Mouse (Mus musculus): ENCODE results near the gene Apeh. TPM values are rescaled to one million over a fixed set of nuclear protein-coding genes. Genes with fewer than 3 reads are reported as not detected.
A peak's percentile ranks its signal among the peaks of the same experiment; 100 is the strongest.

Gene Apeh
- polyA plus RNA-seq, 1 experiment, result 74.8 TPM

- TF ChIP-seq CTCF (IDR thresholded peaks at IDR 0.05; ENCODE audit: insufficient read depth, low read length) (no peak), POLR2A (IDR thresholded peaks at IDR 0.05; ENCODE audit: borderline replicate concordance, extremely low read depth, low read depth, low read length) (no peak)
- DNase-seq, result no peak
- H3K4me3 ChIP-seq (replicated peaks; ENCODE audit: extremely low read depth, low read depth, low read length), result no peak overlapping the region
- H3K4me1 ChIP-seq (ENCODE audit: control insufficient read depth, insufficient read depth, low read length), result peaks cover 4% of the 10 kb centered on the region
- WGBS, result 79% methylated on average over 8 of the region's 8 CpGs
These were observed 26.3 kb upstream of the Apeh start for GRCm38 (mm10) chr9:108120671-108121070.

DNA sequence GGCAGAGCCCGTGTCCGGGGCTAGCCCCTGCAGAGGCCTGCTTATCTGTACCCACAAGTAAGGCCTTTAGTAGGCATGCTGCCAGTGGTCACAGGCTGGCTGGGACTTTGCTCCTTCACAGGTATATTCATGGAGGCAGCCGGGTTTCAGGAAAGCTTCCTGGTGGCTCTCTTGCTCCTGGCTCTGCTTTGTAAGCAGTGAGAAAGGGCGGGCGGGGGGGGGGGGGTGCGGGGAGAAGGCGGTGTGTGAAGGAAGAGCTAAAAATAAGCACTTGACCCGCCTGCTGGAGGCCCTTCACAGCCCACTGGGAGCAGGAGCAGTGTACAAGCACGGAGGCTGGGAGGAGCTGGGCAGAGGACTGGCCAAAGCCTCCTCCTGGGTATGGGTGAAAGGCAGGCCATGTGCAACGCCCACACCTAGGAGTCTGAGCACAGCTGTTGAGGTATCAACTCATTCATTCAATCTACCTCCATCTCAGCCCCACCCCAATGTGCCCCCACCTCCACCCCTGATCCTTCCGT is 25.5 kb upstream of the Apeh start:
- peak; percentile 22 for DNase-seq
- H3K4me1 ChIP-seq (ENCODE audit: control insufficient read depth, insufficient read depth, low read length), result peaks cover 4% of the 10 kb centered on the region
- TF ChIP-seq POLR2A (IDR thresholded peaks at IDR 0.05; ENCODE audit: borderline replicate concordance, extremely low read depth, low read depth, low read length) (no peak), CTCF (IDR thresholded peaks at IDR 0.05; ENCODE audit: insufficient read depth, low read length) (no peak)
- no peak overlapping the region for H3K4me3 ChIP-seq (replicated peaks; ENCODE audit: extremely low read depth, low read depth, low read length)
- 25% methylated on average over 11 of the region's 11 CpGs for WGBS

DNA sequence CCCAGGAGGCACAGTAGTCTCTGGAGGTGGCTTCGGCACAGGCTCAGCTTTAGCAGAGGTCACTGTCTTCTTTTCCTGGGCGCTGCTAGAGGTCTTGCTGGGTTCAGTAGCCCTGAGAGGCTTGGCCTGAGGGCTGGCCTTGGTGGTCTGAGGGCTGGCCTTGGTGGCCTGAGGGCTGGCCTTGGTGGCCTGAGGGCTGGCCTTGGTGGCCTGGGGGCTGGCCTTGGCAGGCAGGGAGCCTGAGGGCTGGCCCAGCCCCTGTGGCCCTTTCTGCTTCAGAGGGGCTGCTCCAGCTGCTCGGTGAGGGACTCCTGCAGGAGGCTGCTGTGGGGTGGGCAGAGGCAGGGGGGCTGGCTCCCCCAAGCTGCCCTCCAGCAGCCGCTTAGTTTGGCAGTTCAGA is 22.7 kb upstream of the Apeh start:
- Histone ChIP-seq H3K4me1 (ENCODE audit: control insufficient read depth, insufficient read depth, low read length) (peaks cover 4% of the 10 kb centered on the region), H3K4me3 (replicated peaks; ENCODE audit: extremely low read depth, low read depth, low read length) (no peak overlapping the region)
- no peak for TF ChIP-seq CTCF (IDR thresholded peaks at IDR 0.05; ENCODE audit: insufficient read depth, low read length)
- TF ChIP-seq POLR2A (IDR thresholded peaks at IDR 0.05; ENCODE audit: borderline replicate concordance, extremely low read depth, low read depth, low read length), result no peak
- WGBS, result 79% methylated on average over 4 of the region's 4 CpGs
- DNase-seq, result no peak

GRCm38 (mm10) chr9:108115290-108116077 is 21.1 kb upstream of the Apeh start:
- WGBS, result 68% methylated on average over 43 of the region's 43 CpGs
- peaks cover 11% of the 10 kb centered on the region for H3K4me1 ChIP-seq (ENCODE audit: control insufficient read depth, insufficient read depth, low read length)
- H3K4me3 ChIP-seq (replicated peaks; ENCODE audit: extremely low read depth, low read depth, low read length), result no peak overlapping the region
- TF ChIP-seq POLR2A (IDR thresholded peaks at IDR 0.05; ENCODE audit: borderline replicate concordance, extremely low read depth, low read depth, low read length) (no peak), CTCF (IDR thresholded peaks at IDR 0.05; ENCODE audit: insufficient read depth, low read length) (no peak)
- DNase-seq, result no peak

DNA sequence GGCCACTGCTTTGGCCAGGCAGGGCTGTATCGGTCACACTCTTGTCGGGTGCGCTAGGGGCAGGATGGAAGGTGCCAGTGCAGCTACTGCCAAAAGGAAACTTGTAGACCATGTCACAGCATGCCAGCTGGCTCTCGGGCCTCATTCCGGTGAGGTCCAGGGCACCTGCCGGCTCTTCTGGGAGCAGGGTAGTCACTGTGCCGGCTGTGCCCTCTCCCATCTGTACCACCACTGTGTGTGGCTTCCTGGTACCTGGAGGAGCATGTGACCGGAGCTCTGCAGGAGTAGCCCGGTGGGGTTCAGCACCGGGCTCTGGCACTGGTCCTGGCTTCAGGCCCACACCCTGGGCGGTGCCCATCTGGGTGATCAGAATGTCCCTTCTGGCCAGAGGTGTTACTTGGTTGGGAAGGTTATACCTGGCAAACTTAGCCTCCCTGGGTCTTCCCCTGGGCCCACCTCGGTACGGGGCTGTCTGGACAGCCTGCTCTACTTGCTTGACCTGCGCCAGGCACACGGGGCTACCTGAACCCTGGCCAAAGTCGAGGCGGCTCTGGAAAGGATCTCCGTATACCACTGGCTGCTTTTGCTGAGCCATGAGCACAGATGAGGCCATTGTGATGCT is 18.4 kb upstream of the Apeh start:
- no peak for DNase-seq
- TF ChIP-seq POLR2A (IDR thresholded peaks at IDR 0.05; ENCODE audit: borderline replicate concordance, extremely low read depth, low read depth, low read length) (no peak), CTCF (IDR thresholded peaks at IDR 0.05; ENCODE audit: insufficient read depth, low read length) (no peak)
- Histone ChIP-seq H3K4me1 (ENCODE audit: control insufficient read depth, insufficient read depth, low read length) (peaks cover 7% of the 10 kb centered on the region; the same call in 1 of the 2 replicates), H3K4me3 (replicated peaks; ENCODE audit: extremely low read depth, low read depth, low read length) (no peak overlapping the region)
- 88% methylated on average over 18 of the region's 18 CpGs for WGBS

GRCm38 (mm10) chr9:108111593-108112121 is 17.3 kb upstream of the Apeh start:
- no peak for DNase-seq
- WGBS, result 74% methylated on average over 17 of the region's 17 CpGs
- peaks cover 7% of the 10 kb centered on the region; the same call in 1 of the 2 replicates for H3K4me1 ChIP-seq (ENCODE audit: control insufficient read depth, insufficient read depth, low read length)
- TF ChIP-seq CTCF (IDR thresholded peaks at IDR 0.05; ENCODE audit: insufficient read depth, low read length), result no peak
- TF ChIP-seq POLR2A (IDR thresholded peaks at IDR 0.05; ENCODE audit: borderline replicate concordance, extremely low read depth, low read depth, low read length), result no peak
- no peak overlapping the region for H3K4me3 ChIP-seq (replicated peaks; ENCODE audit: extremely low read depth, low read depth, low read length)

DNA sequence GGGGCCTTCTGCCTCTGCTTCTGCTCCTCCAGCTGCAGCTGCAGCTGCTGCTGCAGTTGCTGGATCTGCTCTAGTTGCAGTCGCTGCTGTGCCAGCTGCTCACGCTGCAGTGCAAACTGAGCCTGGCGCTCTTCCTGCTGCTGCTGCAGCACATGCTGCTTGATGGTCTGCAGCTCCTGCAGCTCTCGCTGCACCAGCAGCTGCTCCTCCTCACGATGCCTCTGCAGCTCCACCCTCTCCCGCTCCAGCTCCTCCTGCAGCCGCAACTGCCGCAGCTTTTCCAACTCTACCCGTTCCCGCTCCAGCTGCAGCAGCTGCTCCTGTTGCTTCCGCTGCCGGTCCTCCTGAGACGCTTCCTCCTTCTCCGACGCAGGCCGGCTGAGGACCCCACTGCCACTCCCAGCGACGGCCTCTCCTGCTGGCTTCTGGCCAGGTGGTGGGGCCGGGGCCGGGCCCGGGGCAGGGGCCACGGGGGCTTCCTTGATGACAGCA is 16.7 kb upstream of the Apeh start:
- WGBS, result 8% methylated on average over 22 of the region's 22 CpGs
- DNase-seq, result no peak
- Histone ChIP-seq H3K4me1 (ENCODE audit: control insufficient read depth, insufficient read depth, low read length) (peaks cover 7% of the 10 kb centered on the region; the same call in 1 of the 2 replicates), H3K4me3 (replicated peaks; ENCODE audit: extremely low read depth, low read depth, low read length) (peak overlapping the region; percentile 32)
- TF ChIP-seq POLR2A (IDR thresholded peaks at IDR 0.05; ENCODE audit: borderline replicate concordance, extremely low read depth, low read depth, low read length), result no peak
- TF ChIP-seq CTCF (IDR thresholded peaks at IDR 0.05; ENCODE audit: insufficient read depth, low read length), result no peak

GRCm38 (mm10) chr9:108110160-108110559 is 15.8 kb upstream of the Apeh start:
- no peak for DNase-seq
- Histone ChIP-seq H3K4me3 (replicated peaks; ENCODE audit: extremely low read depth, low read depth, low read length) (no peak overlapping the region), H3K4me1 (ENCODE audit: control insufficient read depth, insufficient read depth, low read length) (peaks cover 7% of the 10 kb centered on the region; the same call in 1 of the 2 replicates)
- TF ChIP-seq POLR2A (IDR thresholded peaks at IDR 0.05; ENCODE audit: borderline replicate concordance, extremely low read depth, low read depth, low read length), result no peak
- no peak for TF ChIP-seq CTCF (IDR thresholded peaks at IDR 0.05; ENCODE audit: insufficient read depth, low read length)
- WGBS, result 57% methylated on average over 16 of the region's 16 CpGs

GRCm38 (mm10) chr9:108107867-108108266 is 13.5 kb upstream of the Apeh start:
- no peak for TF ChIP-seq CTCF (IDR thresholded peaks at IDR 0.05; ENCODE audit: insufficient read depth, low read length)
- TF ChIP-seq POLR2A (IDR thresholded peaks at IDR 0.05; ENCODE audit: borderline replicate concordance, extremely low read depth, low read depth, low read length), result no peak
- H3K4me1 ChIP-seq (ENCODE audit: control insufficient read depth, insufficient read depth, low read length), result peaks cover 7% of the 10 kb centered on the region; the same call in 1 of the 2 replicates
- no peak for DNase-seq
- no peak overlapping the region for H3K4me3 ChIP-seq (replicated peaks; ENCODE audit: extremely low read depth, low read depth, low read length)
- WGBS, result 94% methylated on average over 16 of the region's 16 CpGs

Measured in lung, adult 2 months (tissue).